Mouse (Mus musculus) brain, embryonic 18.5 days (tissue): Measurements from ENCODE around the gene Cd7.
"Not testable (repeated sequence)": the region's sequence is repeated elsewhere in the genome, so short reads cannot be mapped to it uniquely, and the experiment has no call there.

Source experiments
- DNase-seq: peaks from one replicate; pipeline ENCODE4 v3.0.0-alpha.2; 2012; ENCODE audit warnings: low read depth, low spot score

Gene Cd7

DNA sequence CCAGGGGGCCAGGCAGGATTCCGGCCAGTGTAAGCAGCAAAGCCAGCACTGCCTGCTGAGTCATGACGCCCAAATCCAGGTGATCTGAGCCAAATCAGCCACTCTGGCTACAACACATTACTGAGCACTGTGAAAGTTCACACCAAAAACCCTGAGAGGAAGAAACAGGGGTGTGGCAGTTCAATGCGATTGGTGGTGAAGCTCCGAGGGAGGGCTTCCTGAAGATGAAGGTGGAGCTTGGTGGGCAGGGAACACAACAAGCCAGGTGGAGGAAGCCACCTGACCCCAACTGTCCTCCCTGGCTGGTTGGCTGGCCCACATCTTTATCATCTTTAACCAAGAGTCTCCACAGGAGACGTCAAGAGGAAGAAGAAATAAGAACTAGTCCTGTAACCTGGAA, at the start of gene Cd7:
Gene Cd7, minus strand, starts transcription at position 117 of the 400 bp plus-strand sequence.
- no peak for DNase-seq

DNA sequence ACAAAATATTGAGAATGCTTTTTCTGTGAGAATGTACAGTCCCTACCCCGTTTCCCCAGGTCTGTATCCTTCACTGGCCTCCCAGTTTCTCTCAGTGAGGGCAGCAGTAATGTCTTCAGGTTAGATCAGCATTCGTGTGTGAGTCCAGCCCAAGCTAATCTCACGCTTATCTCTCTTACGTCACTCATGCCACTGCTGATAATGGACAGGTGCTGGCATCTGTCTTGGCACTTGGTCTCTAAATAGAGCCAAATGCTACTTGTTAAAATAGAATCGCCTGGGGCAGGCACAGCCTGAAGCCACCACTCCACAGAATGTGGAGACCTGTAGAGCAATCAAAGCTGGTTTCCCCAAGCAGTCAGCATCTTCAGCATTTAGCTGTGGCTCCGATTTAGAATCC, 49.8 kb upstream of the Cd7 start:
- no peak for DNase-seq

DNA sequence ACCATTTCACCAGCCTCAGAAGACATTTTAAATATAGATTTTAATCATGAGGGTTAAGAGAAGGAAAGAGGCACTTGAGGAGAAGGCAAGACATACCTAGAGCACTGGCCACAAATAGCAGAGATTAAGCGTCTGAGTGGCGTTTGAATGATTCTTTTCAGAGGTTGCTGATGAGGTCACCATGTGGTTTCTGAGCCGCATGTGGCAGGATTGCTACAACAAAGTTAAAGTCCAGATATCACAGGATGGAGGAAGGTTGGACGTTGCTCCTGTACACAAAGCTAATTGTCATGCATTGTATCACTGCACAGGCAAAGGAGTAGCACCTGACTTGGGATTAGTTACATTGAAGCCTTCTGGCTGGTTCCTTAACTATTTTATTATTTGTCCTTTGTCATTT, 47.1 kb upstream of the Cd7 start:
- DNase-seq = no peak

DNA sequence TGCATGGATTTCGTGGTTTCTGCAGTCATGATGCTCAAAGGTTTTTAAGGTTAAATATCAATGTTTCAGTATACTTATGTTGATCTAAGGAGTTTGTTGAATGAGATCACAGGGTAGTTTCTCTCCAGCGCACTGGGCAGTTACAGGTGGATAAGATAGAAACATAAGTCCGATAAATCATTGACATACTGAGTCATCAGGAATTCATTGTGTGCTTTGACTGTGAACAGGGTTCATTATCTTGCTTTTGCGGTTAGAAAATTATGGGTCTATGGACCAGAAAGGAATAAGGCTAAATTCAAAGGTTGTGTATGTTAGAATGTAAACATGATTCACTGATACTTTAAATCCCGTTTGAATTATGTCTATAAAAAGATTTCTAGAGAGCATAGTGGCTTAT, 46.0 kb upstream of the Cd7 start:
- DNase-seq = no peak

DNA sequence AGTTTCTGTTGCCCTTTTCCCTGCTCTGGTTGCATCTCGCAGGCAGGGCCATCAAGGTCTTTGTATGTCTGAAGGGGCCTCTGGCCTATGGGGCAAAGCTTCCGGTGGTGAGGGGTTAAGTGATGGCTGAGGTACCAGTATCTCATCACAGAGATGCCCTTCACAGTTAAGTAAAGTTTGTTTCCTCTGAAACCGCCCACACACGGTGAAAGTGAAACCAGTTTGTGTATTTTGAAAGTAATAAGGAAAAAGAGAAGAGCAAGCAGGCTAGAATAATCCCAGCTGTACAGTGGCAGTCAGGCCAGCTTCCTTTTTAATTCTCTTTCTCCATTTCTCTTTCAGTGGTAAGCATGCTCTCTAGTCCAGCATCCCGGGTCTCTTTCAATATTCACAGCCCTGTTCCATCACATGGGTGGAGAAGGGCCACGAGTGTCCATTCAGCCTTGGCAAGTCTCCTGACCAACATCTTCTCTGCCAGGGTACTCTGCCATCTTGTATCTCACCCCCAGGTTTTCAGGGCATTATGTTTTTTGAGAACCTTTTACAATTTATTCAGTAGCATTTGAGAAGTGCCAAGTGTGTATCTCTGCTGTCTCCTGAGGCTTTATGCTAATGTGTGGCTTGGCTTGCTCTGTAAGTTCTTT, 43.8 kb upstream of the Cd7 start:
- no peak for DNase-seq

DNA sequence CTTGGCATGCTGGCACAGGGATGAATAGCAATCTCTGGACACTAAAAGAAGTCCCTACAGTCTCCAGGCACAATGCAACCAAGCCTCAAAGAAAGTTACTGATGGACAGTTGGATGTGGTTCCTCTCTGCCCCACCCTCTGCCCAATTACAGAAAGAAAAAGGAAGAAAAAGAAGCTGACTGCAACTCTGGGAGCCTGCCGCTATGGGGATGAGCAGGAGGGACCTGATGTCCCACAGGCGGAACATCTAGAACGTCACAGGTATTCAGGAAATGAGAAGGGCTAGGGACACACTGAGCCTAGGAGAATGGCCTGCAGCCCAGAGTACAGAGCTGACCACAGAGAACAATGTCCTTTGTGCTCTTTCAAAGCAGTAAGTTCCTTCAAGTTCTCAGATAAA, 43.0 kb upstream of the Cd7 start:
- no peak for DNase-seq

DNA sequence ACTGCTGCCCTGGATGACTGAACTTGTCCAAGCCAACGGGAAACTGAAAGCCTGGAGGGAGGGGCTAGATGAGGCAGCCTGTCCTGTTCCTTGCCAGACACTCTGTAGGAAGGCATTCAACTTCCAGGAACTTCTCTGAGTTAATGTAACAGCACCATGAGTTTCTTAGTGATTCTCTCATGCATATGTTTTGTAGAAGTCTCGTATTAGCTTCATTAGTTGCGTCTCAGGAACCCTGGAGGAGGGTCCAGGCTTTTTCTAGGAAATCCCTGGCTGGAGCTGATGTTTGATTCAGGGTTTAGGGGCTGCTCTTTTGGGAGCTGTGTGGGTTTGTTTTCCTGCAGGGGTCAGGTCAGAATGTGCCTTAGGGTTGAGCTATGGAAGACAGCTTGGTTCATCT, 41.9 kb upstream of the Cd7 start, which contains the start of gene Sectm1a:
Gene Sectm1a, minus strand, starts transcription at position 101 of the 400 bp plus-strand sequence.
- no peak for DNase-seq

DNA sequence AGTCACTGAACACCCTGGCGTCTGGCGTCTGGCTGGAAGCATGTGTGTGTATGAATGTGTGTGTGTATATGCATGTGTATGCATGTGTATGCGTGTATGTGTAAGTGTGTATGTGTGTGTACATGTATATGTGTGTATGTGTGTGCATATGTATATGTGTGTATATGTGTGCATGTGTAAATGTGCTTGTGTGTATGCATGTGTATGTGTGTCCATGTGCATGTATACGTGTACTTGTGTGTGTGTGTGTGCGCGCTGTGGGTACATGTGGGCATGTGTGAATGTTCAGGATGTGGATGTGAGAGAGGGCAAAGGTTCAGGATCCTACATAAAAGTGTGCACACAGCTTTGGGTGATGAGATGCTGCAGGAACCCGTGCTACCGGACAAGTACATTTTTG, 41.1 kb upstream of the Cd7 start:
- no peak for DNase-seq

DNA sequence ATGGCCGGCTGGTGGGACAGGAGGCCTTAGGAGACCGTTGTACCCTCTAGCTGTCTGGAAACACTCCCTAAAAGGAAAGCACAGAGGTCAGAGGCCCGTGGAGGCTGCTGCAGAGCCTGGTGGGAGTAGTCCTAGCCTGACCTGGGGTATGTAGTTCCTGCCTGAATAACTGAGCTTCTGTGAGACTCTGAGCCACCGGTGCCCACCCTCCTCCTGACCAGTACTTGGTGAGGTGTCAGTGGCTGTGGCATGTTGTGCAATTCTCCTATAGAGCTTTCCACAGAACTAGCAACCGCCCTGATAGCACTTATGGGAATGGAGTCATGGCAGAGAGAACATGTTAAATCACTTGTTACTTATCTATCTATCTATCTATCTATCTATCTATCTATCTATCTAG, 36.4 kb upstream of the Cd7 start:
- DNase-seq = no peak

DNA sequence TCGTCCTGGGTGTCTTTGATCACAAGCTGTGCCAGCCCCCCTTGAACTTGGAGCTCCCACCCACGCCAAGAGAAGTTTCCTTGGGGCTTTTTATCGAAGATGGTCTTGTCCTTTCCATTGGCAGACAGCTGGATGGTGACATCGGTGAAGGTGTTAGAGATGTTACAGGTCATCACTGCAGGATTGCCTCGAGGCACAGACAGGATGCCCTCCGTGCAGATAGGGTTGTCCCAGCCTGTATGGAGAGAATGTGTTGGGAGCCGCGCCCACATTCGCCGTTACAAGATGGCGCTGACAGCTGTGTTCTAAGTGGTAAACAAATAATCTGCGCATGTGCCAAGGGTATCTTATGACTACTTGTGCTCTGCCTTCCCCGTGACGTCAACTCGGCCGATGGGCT, 30.4 kb upstream of the Cd7 start:
- DNase-seq = not testable (repeated sequence)

DNA sequence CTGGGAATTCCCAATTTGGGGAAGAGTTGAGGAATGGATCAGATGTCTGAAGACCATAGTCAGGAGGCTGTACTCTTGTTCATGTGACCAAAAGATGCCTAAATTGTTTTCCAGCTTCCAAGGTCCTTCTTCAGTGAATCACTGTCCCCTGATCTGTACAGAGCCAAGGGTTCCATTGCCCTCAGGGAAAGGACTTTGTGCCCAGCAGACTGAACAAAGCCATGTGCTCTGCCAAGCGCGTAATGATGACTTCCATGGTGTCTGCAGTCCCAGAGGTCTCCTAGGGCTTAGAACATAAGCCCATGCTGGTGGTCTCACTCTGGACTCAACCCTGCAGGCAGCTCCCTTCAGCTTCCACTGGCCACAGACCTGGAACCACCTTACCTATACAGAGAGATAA, 28.7 kb upstream of the Cd7 start:
- no peak for DNase-seq

DNA sequence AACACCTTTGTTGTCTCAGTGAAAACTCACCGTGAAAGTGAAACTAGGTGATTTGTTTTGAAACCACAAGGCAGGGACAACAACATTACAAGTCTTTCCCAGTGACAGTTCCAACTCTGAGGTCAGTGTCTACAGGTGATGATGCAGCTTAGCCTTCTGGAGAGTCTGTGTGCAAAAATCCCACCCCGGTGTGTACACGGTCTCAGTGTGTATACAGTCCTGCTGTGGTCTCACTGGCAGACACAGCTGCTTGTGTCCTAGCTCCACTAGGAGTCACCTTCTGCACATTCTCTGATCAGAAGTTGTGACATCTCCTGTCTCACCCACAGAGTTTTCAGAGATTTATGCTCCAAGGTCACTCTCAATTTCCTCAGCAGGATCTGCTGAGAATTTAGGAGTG, 25.0 kb upstream of the Cd7 start:
- no peak for DNase-seq

DNA sequence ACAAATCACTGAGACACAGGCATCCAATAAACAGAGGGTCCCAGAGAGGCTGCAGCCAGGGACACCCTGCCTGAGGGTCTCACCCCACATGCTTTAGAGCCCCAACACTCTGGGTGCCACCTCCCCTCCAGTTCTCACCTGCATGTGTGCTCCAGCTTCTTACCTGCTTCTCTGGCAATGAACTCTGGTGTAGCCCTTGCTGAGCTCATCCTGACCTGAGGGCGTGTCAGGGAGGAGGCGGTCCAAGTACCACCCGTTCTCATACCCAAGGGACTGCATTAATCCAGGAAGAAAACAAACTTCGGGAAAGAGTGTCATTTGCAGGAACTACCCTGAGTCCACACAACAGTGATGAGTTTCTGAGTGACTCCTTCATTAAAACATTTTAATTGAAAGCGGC, 24.2 kb upstream of the Cd7 start, which contains the start of gene Sectm1b:
Gene Sectm1b, minus strand, starts transcription at position 191 of the 400 bp plus-strand sequence.
- DNase-seq = no peak

DNA sequence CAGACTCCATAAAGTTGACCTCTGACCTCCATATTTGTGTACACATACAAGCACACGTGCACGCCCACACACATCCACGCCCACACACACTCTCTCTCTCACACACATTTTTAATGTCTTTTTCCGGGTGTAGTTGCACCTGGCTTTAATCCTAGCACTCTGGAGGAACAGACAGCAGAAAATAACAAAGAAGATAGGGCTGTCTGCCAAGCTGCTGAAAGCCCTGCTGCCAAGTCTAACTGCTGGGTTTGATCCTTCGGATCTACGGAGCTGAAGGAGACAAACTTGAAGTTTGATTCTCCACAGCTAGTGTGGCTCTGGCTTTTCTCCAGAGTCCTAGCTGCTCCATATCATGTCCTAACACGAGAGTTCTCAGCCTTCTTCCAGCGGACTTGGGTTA, 22.4 kb upstream of the Cd7 start:
- DNase-seq = no peak

DNA sequence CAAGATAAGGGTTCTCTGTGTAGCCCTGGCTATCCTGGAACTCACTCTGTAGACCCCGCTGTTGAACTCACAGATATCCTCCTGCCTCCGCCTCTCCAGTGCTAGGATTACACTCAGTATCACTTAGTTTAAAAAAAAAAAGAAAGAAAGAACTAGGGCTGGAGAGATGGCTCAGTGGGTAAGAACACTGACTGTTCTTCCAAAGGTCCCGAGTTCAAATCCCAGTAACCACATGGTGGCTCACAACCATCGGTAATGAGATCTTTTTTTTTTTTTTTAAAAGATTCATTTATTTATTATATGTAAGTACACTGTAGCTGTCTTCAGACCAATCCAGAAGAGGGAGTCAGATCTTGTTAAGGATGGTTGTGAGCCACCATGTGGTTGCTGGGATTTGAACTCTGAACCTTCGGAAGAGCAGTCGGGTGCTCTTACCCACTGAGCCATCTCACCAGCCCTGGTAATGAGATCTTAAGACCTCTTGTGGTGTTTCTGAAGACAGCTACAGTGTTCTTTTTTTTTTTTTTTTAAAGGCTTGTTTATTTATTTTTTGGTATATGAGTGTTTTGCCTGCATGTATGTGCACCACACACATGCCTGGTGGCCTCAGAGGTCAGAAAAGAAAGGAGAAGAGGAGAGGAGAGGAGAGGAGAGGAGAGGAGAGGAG, 21.3 kb upstream of the Cd7 start:
- DNase-seq = not testable (repeated sequence)

DNA sequence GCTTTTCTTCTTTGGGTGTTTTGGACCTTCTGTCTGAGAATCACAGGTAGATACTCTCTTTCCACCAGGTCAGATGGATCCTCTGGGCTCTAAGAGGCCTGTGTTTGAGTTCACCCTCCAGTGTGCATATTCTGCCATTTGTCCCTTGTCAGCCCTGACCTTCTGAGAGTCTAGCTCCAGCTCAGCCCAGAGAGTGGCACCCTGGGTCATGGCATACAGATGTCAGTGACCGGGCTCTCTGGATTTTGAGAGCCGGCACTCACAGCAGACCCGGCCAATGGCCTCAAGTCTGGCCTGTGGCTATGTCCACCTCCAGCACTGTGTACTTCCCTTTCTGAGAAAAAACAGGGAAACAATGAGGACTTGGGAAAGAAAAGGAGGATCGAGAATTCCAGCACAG, 20.3 kb upstream of the Cd7 start:
- no peak for DNase-seq

DNA sequence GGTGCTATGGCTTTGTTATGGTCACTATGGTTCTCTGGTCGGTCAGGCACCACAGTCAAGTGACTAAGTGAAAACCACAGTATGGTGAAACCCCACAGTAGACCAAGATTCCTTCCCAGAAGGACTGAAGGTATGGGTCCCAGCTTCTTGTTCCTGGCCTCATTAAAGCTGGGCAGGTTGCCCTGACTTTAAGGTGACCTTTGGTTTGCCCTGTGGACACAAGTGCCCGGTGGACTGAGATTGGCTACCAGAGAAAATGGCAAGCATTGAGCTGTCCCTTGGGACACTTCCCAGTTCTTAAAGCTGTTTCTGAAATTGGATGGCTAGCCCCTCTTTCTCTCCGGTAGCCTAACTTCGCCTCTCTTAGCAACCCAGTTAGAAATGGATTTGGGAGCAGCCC, 19.7 kb upstream of the Cd7 start:
- DNase-seq = no peak

DNA sequence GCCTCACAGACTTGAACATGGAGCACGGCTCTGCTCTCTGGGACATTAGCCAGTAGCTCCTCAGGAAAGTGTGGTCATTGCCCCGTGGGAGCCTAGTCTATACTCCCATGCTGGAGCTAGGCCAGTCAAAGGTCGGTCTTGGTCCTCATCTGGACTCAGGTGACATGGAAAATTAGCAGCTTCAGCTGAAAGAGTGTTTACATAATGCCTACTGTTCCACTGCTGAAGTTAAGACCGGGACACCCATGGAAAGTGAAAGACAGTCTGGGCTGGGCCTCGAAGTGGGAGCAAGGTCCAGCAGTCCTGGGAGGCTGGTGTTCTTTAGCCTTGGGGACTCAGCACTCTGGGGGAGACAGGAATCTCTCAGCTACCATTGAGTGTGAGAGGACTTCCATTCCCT, 18.9 kb upstream of the Cd7 start:
- DNase-seq = no peak

DNA sequence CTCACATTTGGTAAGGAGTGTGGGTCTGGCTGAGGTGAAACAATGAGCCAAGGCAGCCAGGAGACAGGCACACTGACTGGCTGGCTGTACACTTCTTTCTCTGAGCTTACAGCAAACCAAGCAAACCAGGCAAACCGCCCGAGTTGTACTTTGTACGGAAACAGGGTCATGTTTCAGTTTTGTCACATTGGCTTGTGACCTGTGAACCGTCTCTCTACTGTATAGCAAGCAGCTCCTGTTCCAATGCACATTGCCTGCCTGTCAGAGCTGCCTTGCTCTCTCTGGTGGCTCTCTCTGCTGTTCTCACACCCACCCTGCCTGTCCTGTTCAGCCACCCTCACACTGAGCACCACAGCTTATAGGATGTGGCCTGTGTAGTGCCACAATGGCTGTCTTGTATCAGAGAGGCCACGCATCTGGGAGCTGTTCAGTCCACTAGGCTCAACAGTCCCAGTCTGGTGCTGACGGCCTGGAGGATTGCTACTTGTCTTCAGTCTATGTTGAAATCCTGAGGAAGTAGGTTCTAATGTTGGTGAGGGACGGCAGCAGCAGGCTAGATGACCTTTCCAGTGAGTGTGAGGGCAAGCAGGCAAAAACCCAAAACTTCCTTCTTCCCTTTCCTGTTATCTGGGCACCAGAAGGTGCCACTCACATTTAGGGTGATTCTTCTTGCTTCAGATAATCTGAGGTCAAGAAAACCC, 17.5 kb upstream of the Cd7 start:
- DNase-seq = no peak

DNA sequence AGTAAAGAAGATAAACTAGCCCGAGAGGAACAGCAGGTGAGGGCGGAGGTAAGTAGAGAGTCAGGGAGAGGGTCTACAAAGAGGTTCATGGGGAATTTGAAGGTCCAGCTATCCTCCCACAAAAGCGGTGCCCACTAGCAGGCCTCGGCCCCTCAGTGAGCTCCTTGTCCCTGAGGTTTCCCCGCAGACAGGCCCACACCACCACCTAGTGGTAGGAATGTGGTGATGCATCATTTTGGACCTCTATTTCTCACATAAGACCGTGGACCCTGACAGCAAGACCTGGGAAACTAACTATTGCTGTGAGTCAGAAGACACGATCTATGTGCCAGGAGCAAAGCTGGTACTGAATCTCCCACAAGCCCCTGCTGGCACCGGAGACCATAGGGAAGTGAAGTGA, 14.3 kb upstream of the Cd7 start:
- DNase-seq = peak; percentile 36

DNA sequence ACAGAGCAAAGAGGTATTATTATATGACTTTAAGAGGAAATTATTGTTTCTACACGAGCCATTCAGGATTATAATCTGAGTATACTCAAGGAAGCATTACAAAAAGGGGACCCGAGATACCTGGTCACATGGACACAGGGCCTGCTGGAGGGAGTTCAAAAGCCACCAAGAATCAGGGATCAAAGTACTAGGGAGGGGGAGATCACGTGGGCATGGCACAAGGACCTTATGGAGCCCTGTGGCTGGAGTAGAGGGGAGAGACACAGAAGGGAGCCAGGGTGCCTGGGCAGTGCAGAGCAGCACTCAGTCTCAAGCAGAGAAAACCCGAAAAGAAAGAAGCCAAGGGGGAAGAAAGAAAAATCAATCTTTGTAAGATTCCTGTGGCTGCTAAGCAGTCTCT, 13.2 kb upstream of the Cd7 start:
- DNase-seq = no peak

DNA sequence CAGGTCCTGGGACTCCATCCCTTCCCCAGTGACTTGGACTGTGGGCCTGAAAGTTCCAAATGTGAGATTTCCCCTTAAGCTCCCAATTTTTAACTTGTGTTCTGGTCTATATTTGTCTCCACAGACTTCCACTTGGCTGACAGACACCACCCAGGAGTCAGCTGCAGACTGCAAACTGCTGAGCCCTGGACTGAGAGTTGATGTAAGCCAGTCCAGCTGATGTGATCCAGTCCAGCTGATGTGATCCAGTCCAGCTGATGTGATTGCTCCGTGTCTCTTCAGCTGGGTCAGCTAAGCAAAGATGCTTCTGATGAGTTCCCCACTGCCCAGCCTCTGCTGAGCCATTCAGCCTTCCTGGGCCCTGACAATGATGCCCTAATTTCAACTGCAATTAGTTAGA, 12.6 kb upstream of the Cd7 start:
- DNase-seq = no peak

DNA sequence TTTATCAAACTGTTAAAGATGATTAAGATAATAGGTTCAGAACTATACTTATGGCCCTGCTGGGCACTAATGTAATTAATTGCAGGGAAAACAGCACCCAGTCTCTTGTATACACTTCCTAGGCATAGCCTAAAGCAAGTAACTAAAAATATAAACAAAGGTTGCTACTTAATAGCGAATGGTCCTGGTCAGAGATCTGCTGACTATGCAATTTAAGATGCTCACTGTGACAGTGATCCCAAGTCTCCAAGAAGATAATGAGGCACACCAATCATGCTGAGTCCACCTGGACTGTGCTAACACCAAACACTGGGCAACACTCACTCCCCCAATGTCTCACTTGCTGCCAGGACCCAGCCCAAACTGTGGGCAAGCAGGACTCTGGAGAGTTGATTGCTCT, 10.6 kb upstream of the Cd7 start:
- no peak for DNase-seq
